Mouse (Mus musculus): ENCODE measurements around the gene Klf7.

Gene Klf7

GRCm38 (mm10) chr1:64066320-64067254 lies 55.5 kb downstream of the Klf7 start:
- no peak for DNase-seq (ENCODE audit: low spot score in 2 of 2)

- no peak for DNase-seq (ENCODE audit: low spot score in 2 of 2)
Measured at GRCm38 (mm10) chr1:64061488-64061887, 60.6 kb downstream of the Klf7 start.

GRCm38 (mm10) chr1:64060699-64061454 lies 61.2 kb downstream of the Klf7 start:
- DNase-seq (ENCODE audit: low spot score in 2 of 2): no peak

- DNase-seq (ENCODE audit: low spot score in 2 of 2): no peak
Measured at GRCm38 (mm10) chr1:64060116-64060515, 62.0 kb downstream of the Klf7 start.

GRCm38 (mm10) chr1:64056541-64056940 lies 65.5 kb downstream of the Klf7 start:
- DNase-seq (ENCODE audit: low spot score in 2 of 2): no peak

- no peak for DNase-seq (ENCODE audit: low spot score in 2 of 2)
Measured at GRCm38 (mm10) chr1:64055978-64056377, 66.1 kb downstream of the Klf7 start.

GRCm38 (mm10) chr1:64055210-64055609 lies 66.9 kb downstream of the Klf7 start:
- DNase-seq (ENCODE audit: low spot score in 2 of 2): no peak

- no peak for DNase-seq (ENCODE audit: low spot score in 2 of 2)
Measured at GRCm38 (mm10) chr1:64052069-64052750, 69.9 kb downstream of the Klf7 start.

GRCm38 (mm10) chr1:64048567-64048966 lies 73.5 kb downstream of the Klf7 start:
- no peak for DNase-seq (ENCODE audit: low spot score in 2 of 2)

- DNase-seq (ENCODE audit: low spot score in 2 of 2): no peak
Measured at GRCm38 (mm10) chr1:64046802-64047156, 75.3 kb downstream of the Klf7 start.

- no peak for DNase-seq (ENCODE audit: low spot score in 2 of 2)
Measured at GRCm38 (mm10) chr1:64046087-64046801, 75.8 kb downstream of the Klf7 start.

- no peak for DNase-seq (ENCODE audit: low spot score in 2 of 2)
Measured at GRCm38 (mm10) chr1:64044577-64044976, 77.5 kb downstream of the Klf7 start.

- no peak for DNase-seq (ENCODE audit: low spot score in 2 of 2)
Measured at GRCm38 (mm10) chr1:64040831-64041383, 81.2 kb downstream of the Klf7 start.

- no peak for DNase-seq (ENCODE audit: low spot score in 2 of 2)
Measured at GRCm38 (mm10) chr1:64040061-64040686, 81.9 kb downstream of the Klf7 start.

- no peak for DNase-seq (ENCODE audit: low spot score in 2 of 2)
Measured at GRCm38 (mm10) chr1:64038343-64038742, 83.7 kb downstream of the Klf7 start.

GRCm38 (mm10) chr1:64037800-64038199 lies 84.3 kb downstream of the Klf7 start:
- no peak for DNase-seq (ENCODE audit: low spot score in 2 of 2)

GRCm38 (mm10) chr1:64036881-64037452 lies 85.1 kb downstream of the Klf7 start:
- DNase-seq (ENCODE audit: low spot score in 2 of 2): no peak

GRCm38 (mm10) chr1:64035804-64036203 lies 86.3 kb downstream of the Klf7 start:
- no peak for DNase-seq (ENCODE audit: low spot score in 2 of 2)

GRCm38 (mm10) chr1:64035087-64035791 lies 86.8 kb downstream of the Klf7 start:
- no peak for DNase-seq (ENCODE audit: low spot score in 2 of 2)

Data from natural killer cell, adult 2 months (primary cell).